Mouse (Mus musculus): ENCODE results near the gene Akna.

Gene Akna

GRCm38 (mm10) chr4:63323275-63323815 is 79.8 kb downstream of the Akna start:
- no peak for DNase-seq (ENCODE audit: low spot score in 2 of 2)

- peak in 1 of 2 experiments; percentile 55 for DNase-seq (ENCODE audit: low spot score in 2 of 2)
Measured at GRCm38 (mm10) chr4:63319566-63319965, 83.6 kb downstream of the Akna start.

Data from frontal cortex, postnatal 10 days (tissue).